Mouse (Mus musculus) adrenal gland, adult 2 months (tissue): ENCODE measurements at regions not wholly inside any gene's neighbourhood (a gene's known extent, or its start where the extent isn't known, plus 50 kb on each side); places are given as distances from the start of the nearest gene placed in this dataset.

Source experiments
- DNase-seq: peaks from one replicate; pipeline ENCODE4 v3.0.0; 2021

GRCm38 (mm10) chr3:63036691-63037090, 204.6 kb upstream of the Mme start:
- no peak for DNase-seq

- no peak for DNase-seq
Measured at GRCm38 (mm10) chr3:63070786-63071185, 170.6 kb upstream of the Mme start.

GRCm38 (mm10) chr3:63073051-63073450, 168.3 kb upstream of the Mme start:
- no peak for DNase-seq

- DNase-seq: no peak
Measured at GRCm38 (mm10) chr3:63078181-63078580, 163.2 kb upstream of the Mme start.

- DNase-seq: no peak
Measured at GRCm38 (mm10) chr3:63082161-63082560, 159.2 kb upstream of the Mme start.

GRCm38 (mm10) chr3:63085426-63085825, 155.9 kb upstream of the Mme start:
- no peak for DNase-seq

- peak; percentile 61 for DNase-seq
Measured at GRCm38 (mm10) chr3:63092901-63093300, 148.4 kb upstream of the Mme start.

- DNase-seq: no peak
Measured at GRCm38 (mm10) chr3:63115216-63115615, 126.1 kb upstream of the Mme start.

GRCm38 (mm10) chr3:63131883-63132282, 109.5 kb upstream of the Mme start:
- DNase-seq: no peak

- DNase-seq: peak; percentile 2
Measured at GRCm38 (mm10) chr3:63137391-63138147, 103.8 kb upstream of the Mme start.

GRCm38 (mm10) chr3:63146237-63146636, 95.1 kb upstream of the Mme start:
- no peak for DNase-seq

- DNase-seq: no peak
Measured at GRCm38 (mm10) chr3:63182411-63183166, 58.7 kb upstream of the Mme start.

GRCm38 (mm10) chr3:63187836-63188440, 53.4 kb upstream of the Mme start:
- DNase-seq: no peak
